Mouse (Mus musculus) neural tube, embryonic 15.5 days (tissue): ENCODE data around the gene Ifna11. TPM values are rescaled to one million over a fixed set of nuclear protein-coding genes. Genes with fewer than 3 reads are reported as not detected.
"Not testable (repeated sequence)": the region's sequence is repeated elsewhere in the genome, so short reads cannot be mapped to it uniquely, and the experiment has no call there.

Experiments used
- ATAC-seq: fragments of 200-750 bp; cut with Nextera tagmentation; 2 replicates; pipeline ENCODE4 v1.8.0; 2017; ENCODE audit warnings: mild to moderate bottlenecking, moderate TSS enrichment, moderate library complexity; ENCODE audit not compliant: low FRiP score
- H3K27ac ChIP-seq: fragments of 300-500 bp; sonication (generic); replicated peaks from 2 replicates; pipeline ENCODE4 v1.5.1; 2015; ENCODE audit warnings: mild to moderate bottlenecking, inconsistent platforms
- H3K27me3 ChIP-seq: fragments of 300-500 bp; sonication (generic); replicated peaks from 2 replicates; pipeline ENCODE4 v1.6.1; 2015; ENCODE audit warnings: inconsistent platforms
- H3K36me3 ChIP-seq: fragments of 300-500 bp; sonication (generic); 2 replicates; pipeline ENCODE4 v1.6.1; 2015; ENCODE audit warnings: inconsistent platforms
- H3K4me1 ChIP-seq: fragments of 300-500 bp; sonication (generic); 2 replicates; pipeline ENCODE4 v1.6.1; 2015; ENCODE audit warnings: inconsistent platforms
- H3K4me2 ChIP-seq: fragments of 300-500 bp; sonication (generic); 2 replicates; pipeline ENCODE4 v1.6.1; 2015; ENCODE audit warnings: inconsistent platforms, mild to moderate bottlenecking, moderate library complexity
- H3K4me3 ChIP-seq: fragments of 300-500 bp; sonication (generic); replicated peaks from 2 replicates; pipeline ENCODE4 v1.5.1; 2015; ENCODE audit warnings: mild to moderate bottlenecking, inconsistent platforms
- H3K9ac ChIP-seq: fragments of 300-500 bp; sonication (generic); replicated peaks from 2 replicates; pipeline ENCODE4 v1.6.1; 2015; ENCODE audit warnings: mild to moderate bottlenecking, inconsistent platforms
- H3K9me3 ChIP-seq: fragments of 300-500 bp; sonication (generic); replicated peaks from 2 replicates; pipeline ENCODE4 v1.6.1; 2016; ENCODE audit warnings: inconsistent platforms
- WGBS: fragments of 180-500 bp; shearing (Covaris S2); methylation state at CpG from one replicate; pipeline ENCODE4 v1.1.7; 2015; ENCODE audit warnings: mixed read lengths; 5-methylcytosine and 5-hydroxymethylcytosine counted together
- polyA plus RNA-seq: library from polyadenylated mRNA; unstranded; fragments of >200 nt; fragmentation: Nextera tagmentation; extraction: Ambion mirVana; gene quantifications from 2 replicates; pipeline ENCODE4 v1.2.1, GENCODE M21; 2015

The Ifna11 gene
- polyA plus RNA-seq, 1 experiment from 2014 or later: not detected

DNA sequence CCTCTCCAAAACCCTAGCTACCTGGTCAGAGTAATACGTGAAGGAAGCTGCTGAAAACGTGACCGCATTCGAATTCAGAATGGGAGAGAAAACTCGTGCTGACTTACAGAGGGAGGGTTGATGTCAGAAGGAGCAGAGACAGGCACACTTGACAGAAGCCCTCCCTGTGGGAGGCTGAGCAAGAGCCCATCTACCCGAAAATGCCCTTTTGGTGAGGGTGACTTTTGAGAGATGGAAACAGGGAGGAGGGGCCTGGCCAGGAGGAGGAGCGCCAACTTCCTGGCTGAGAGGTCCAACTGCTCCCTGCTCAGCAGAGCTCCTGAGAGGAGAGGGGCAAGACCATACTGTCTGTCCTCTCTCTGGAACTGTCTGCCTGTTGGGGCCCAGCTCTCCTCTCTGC, 20.4 kb upstream of the Ifna11 start, which contains the start of gene Gm13285:
Gm13285 (plus strand) TSS at position 301 of the 400 bp plus-strand sequence.
- WGBS: 13% methylated on average over 5 of the region's 7 CpGs
- H3K4me2 ChIP-seq, H3K36me3 ChIP-seq, H3K4me1 ChIP-seq, H3K27ac ChIP-seq, H3K4me3 ChIP-seq, H3K27me3 ChIP-seq, H3K9ac ChIP-seq, ATAC-seq, H3K9me3 ChIP-seq: not testable (repeated sequence)

DNA sequence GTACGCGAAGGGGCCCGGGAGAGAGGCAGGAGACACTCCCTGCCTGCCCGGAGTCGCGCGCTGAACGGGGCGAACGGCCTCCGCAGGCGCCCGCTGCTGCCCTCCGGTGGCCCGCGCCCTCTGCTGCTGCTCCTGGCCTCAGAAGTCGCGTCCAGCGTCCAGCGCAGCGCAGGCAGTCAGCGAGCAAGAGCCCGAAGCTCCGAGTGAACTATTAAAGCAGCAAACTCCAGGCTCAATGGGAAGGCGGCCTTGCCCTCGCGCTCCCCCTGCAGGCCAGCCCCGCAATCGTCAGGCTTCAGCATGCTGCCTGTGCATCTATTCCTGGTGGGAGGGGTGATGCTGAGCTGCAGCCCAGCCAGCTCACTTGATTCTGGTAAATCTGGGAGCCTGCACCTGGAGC, 16.8 kb upstream of the Ifna11 start, which contains the start of gene Gm13287:
Gm13287 (plus strand) TSS at position 301 of the 400 bp plus-strand sequence.
- not testable (repeated sequence) for H3K4me1 ChIP-seq, H3K4me2 ChIP-seq, H3K4me3 ChIP-seq, H3K27me3 ChIP-seq, H3K36me3 ChIP-seq, H3K27ac ChIP-seq, H3K9ac ChIP-seq, H3K9me3 ChIP-seq, ATAC-seq
- WGBS: no CpG with 5 or more reads among the region's 29 CpGs

- H3K36me3 ChIP-seq, H3K27ac ChIP-seq, H3K27me3 ChIP-seq, H3K9ac ChIP-seq, H3K9me3 ChIP-seq, H3K4me1 ChIP-seq, ATAC-seq: not testable (repeated sequence)
- no CpG with 5 or more reads among the region's 8 CpGs for WGBS
- peak within 1 kb of the TSS; percentile 52 for H3K4me2 ChIP-seq
- peak within 1 kb of the TSS; percentile 21; the same call in 1 of the 2 replicates for H3K4me3 ChIP-seq
These were observed 14.5 kb upstream of the Ifna11 start, which contains the start of gene Gm13288 for GRCm38 (mm10) chr4:88805231-88805630. Gene Gm13288 (plus strand): TSS chr4:88805531.

- H3K27me3 ChIP-seq, H3K36me3 ChIP-seq, H3K4me1 ChIP-seq, H3K9ac ChIP-seq, H3K27ac ChIP-seq, ATAC-seq, H3K9me3 ChIP-seq: not testable (repeated sequence)
- Histone ChIP-seq H3K4me2 (peak overlapping the region; percentile 52), H3K4me3 (peak overlapping the region; percentile 21; the same call in 1 of the 2 replicates)
- no CpG with 5 or more reads among the region's 34 CpGs for WGBS
These were observed 14.0 kb upstream of the Ifna11 start for GRCm38 (mm10) chr4:88805761-88806160.

- H3K27me3 ChIP-seq: no peaks in the 10 kb centered on the region
- WGBS: 71% methylated on average over 3 of the region's 3 CpGs
- no peaks in the 10 kb centered on the region for H3K4me1 ChIP-seq
- H3K9me3 ChIP-seq: no peaks in the 10 kb centered on the region
- no peak within 1 kb of the TSS for H3K4me3 ChIP-seq
- H3K9ac ChIP-seq: no peak within 1 kb of the TSS
- no peak within 1 kb of the TSS for H3K27ac ChIP-seq
- no peak within 1 kb of the TSS for H3K4me2 ChIP-seq
- ATAC-seq: no peak
- no peaks in the 10 kb centered on the region for H3K36me3 ChIP-seq
These were observed 3.8 kb upstream of the Ifna11 start, which contains the start of gene Ifna7 for GRCm38 (mm10) chr4:88815928-88816327. Gene Ifna7 (plus strand): TSS chr4:88816228.

DNA sequence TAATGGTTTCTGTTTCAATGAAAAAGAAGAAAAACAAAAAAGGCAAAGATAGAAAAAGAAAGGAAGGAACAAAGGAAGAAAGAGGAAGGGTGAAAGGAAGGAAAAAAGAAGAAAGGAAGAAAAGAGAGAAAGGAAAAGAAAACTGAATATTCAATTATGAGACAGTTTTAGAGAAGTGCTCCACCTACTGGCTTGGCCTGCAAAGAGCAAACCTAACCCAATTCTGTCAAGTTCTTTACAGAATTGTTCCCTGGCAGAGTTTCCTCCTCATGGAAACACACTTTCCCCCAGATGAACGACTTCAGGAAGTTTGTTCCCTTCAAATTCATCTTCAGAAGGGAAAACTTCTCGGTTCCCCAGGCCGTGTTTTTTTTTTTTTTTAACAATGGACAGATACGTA, 3.2 kb downstream of the Ifna11 start:
- ATAC-seq: no peak
- H3K4me2 ChIP-seq: no peak overlapping the region
- WGBS: 18% methylated on average over 4 of the region's 4 CpGs
- H3K9ac ChIP-seq: no peak overlapping the region
- no peak overlapping the region for H3K27ac ChIP-seq
- no peaks in the 10 kb centered on the region for H3K36me3 ChIP-seq
- H3K27me3 ChIP-seq: no peaks in the 10 kb centered on the region
- H3K4me1 ChIP-seq: no peaks in the 10 kb centered on the region
- no peak overlapping the region for H3K4me3 ChIP-seq
- H3K9me3 ChIP-seq: no peaks in the 10 kb centered on the region

GRCm38 (mm10) chr4:88827116-88827515, 7.4 kb downstream of the Ifna11 start, which contains the start of gene Ifna6:
Gene Ifna6 (plus strand): TSS chr4:88827416.
- H3K27me3 ChIP-seq, H3K9ac ChIP-seq, ATAC-seq, H3K4me3 ChIP-seq, H3K4me1 ChIP-seq, H3K36me3 ChIP-seq, H3K9me3 ChIP-seq, H3K27ac ChIP-seq, H3K4me2 ChIP-seq: not testable (repeated sequence)

GRCm38 (mm10) chr4:88830523-88830922, 10.8 kb downstream of the Ifna11 start:
- Histone ChIP-seq H3K36me3 (no peaks in the 10 kb centered on the region), H3K4me2 (no peak overlapping the region), H3K4me3 (no peak overlapping the region), H3K9ac (no peak overlapping the region), H3K27me3 (no peaks in the 10 kb centered on the region), H3K27ac (no peak overlapping the region), H3K4me1 (no peaks in the 10 kb centered on the region), H3K9me3 (no peaks in the 10 kb centered on the region)
- 36% methylated on average over 4 of the region's 4 CpGs for WGBS
- no peak for ATAC-seq

DNA sequence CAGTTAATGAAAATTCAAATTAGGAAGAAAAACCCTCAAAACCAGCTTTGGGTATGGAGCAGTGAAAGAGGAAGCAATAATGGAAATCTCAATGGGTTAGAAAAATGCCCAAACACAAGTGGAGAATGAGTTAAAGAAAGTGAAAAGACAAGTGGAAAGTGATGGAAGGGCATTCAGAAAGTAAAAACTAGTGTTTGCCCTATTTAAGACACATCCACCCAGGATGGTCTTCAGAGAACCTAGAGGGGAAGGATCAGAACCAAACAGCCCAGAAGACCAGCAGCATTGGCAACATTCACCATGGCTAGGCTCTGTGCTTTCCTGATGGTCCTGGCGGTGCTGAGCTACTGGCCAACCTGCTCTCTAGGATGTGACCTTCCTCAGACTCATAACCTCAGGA, 15.5 kb downstream of the Ifna11 start, which contains the start of gene Ifna5:
Ifna5 (plus strand) TSS at position 301 of the 400 bp plus-strand sequence.
- not testable (repeated sequence) for ATAC-seq, H3K36me3 ChIP-seq, H3K27ac ChIP-seq, H3K4me2 ChIP-seq, H3K27me3 ChIP-seq, H3K9ac ChIP-seq, H3K4me3 ChIP-seq, H3K9me3 ChIP-seq, H3K4me1 ChIP-seq
- 93% methylated on average over 1 of the region's 1 CpGs for WGBS

- no peak overlapping the region for H3K27ac ChIP-seq
- H3K27me3 ChIP-seq: no peaks in the 10 kb centered on the region
- ATAC-seq: no peak
- no peaks in the 10 kb centered on the region for H3K9me3 ChIP-seq
- 42% methylated on average over 3 of the region's 3 CpGs for WGBS
- no peaks in the 10 kb centered on the region for H3K4me1 ChIP-seq
- no peak overlapping the region for H3K9ac ChIP-seq
- no peak overlapping the region for H3K4me3 ChIP-seq
- no peak overlapping the region for H3K4me2 ChIP-seq
- no peaks in the 10 kb centered on the region for H3K36me3 ChIP-seq
These were observed 19.1 kb downstream of the Ifna11 start for GRCm38 (mm10) chr4:88838828-88839227.

DNA sequence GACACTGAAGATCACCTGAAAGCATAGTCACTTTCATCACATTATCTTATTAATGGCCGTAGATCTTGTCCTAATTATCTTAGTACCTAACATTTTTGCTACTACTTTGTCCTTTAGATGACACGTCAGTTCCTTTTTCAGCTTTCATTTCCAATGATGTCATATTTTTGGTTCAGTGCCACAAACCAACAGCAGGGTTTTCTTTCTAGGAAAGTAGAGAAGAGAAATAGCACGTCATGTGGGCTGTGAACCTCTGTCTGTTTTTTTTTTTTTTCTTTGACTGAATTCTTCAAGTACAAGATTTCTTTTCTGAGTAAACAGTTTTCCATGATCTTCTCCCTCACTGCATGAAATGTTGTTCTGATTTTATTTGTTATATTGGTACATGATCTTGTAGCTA, 20.3 kb downstream of the Ifna11 start:
- Histone ChIP-seq H3K4me2 (no peak overlapping the region), H3K4me1 (no peaks in the 10 kb centered on the region), H3K4me3 (no peak overlapping the region), H3K36me3 (no peaks in the 10 kb centered on the region), H3K27me3 (no peaks in the 10 kb centered on the region), H3K9me3 (no peaks in the 10 kb centered on the region), H3K27ac (no peak overlapping the region), H3K9ac (no peak overlapping the region)
- WGBS: 85% methylated on average over 3 of the region's 3 CpGs
- no peak for ATAC-seq

DNA sequence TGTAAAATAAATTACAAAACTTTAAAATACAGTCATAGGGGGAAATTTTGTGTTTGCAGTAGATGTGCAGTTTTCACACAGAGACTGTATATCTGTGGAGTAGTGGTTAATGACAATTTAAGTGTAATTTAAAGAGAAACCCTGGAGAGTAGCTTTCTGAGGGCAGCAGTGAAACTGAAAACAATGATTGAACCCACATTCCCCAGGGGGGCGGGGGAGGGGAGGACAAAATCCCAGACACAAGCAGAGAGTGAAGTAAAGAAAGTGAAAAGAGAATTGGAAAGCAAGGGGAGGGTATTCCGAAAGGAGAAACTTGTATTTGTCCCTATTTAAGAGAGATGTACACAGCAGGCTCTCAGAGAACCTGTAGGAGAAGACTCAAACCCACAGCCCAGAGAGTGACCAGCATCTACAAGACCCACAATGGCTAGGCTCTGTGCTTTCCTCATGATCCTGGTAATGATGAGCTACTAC, 21.7 kb downstream of the Ifna11 start, which contains the start of gene Ifna4:
Ifna4 (plus strand) TSS at position 424 of the 474 bp plus-strand sequence.
- H3K36me3 ChIP-seq: no peaks in the 10 kb centered on the region
- no peaks in the 10 kb centered on the region for H3K4me1 ChIP-seq
- 40% methylated on average over 2 of the region's 2 CpGs for WGBS
- no peak within 1 kb of the TSS for H3K9ac ChIP-seq
- no peaks in the 10 kb centered on the region for H3K9me3 ChIP-seq
- no peak within 1 kb of the TSS for H3K4me2 ChIP-seq
- ATAC-seq: no peak
- H3K27ac ChIP-seq: no peak within 1 kb of the TSS
- H3K4me3 ChIP-seq: no peak within 1 kb of the TSS
- H3K27me3 ChIP-seq: no peaks in the 10 kb centered on the region
